Mouse (Mus musculus) c-Kit-positive CD71-negative TER-119-negative erythroid progenitor cells, embryonic 14.5 days (primary cell): ENCODE results near the gene Itpr1.

Experiments
- DNase-seq: peaks from one replicate; pipeline ENCODE4 v3.0.0-alpha.2; 2013; ENCODE audit warnings: low read depth

Itpr1 gene

DNA sequence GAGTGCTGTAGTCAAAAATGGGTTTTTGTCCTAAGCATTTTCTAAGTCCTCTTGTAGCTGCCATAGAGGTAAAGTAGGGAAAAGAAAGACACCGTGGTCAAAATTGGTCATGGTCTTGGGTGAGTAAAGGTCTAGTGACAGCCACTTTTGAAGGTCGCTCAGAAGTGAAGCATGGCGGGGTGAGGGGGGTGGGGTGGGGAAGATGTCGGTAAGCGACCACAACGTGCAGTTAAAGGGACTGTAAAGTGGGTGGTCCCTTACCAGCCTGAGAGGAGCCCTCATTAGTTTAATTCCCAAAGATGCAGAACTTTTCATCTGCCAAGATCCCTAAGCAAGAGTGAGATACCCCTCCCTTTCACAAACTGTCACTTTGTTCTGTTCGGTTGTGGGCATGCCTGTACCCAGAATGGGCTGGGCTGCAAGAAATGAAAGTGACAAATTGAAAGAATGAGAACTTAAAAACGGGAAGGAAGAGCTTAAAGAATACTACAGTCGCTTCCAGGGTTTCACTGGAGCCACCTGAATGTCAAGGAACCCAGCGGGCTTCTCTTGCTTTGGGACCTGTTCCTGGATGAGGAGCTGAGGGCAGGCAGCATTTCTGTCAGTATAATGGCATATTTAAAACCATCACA, 1.5 kb downstream of the Itpr1 start:
- DNase-seq, result no peak

DNA sequence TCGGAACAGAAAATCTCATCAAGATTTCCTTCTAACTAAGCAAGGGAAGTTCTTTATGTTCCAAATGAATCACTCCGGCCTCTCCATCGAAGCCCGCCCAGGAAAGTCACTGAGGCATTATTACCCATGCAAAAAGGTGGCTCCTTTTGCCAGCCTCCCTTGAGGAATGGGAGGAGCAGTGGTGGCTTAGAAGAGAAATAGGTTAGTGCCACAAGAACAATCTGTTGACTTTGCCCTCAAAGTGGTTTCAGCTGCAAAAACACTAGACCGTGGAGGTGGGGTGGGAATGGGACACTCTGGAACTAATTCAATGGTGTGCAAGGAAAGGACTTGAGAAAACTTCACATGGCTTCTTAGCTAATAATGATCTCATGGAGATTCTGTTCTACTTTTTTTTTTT, 3.2 kb downstream of the Itpr1 start:
- no peak for DNase-seq

DNA sequence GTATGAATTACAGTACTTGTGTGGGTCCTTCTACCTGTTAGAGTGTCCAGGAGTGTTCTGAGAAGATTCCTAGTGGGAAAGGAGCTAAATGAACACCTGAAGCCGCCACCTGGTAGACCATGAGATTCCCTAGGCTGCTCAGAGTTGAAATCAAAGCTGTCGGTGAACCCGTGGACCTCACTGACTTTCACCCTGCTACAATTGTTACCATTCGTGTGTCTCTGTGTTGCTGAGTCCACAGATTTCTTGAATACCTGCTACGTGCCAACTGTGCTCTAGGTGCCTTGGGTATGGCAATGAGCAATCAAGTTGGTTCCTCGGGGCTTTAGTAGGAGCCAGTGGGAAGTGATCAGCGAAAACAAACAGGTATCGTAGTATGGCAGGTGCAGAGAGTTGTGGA, 3.9 kb downstream of the Itpr1 start:
- no peak for DNase-seq

DNA sequence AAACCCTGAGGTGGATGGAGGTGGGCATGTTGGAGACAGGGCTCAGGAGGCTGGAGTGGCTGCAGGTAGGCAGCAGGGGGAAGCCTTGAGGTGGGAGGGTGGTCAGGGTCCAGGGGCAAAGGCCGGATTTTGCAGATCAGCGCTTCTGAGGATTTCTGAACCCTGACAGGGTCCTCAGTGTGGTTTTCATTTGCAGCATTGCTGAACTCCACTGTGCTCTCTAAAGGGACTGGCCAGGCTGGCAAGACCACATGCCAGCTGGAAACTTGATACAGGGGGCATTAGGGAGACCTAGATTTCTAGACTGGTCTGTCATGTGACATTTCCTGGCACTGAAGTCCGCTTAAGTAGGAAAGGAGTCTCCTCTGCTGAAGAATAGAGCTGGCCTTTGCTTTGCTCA, 5.1 kb downstream of the Itpr1 start:
- DNase-seq, result no peak

GRCm38 (mm10) chr6:108222435-108222834, 9.5 kb downstream of the Itpr1 start:
- no peak for DNase-seq

- no peak for DNase-seq
These were observed 10.0 kb downstream of the Itpr1 start for GRCm38 (mm10) chr6:108222875-108223274.

GRCm38 (mm10) chr6:108224361-108224760, 11.5 kb downstream of the Itpr1 start:
- DNase-seq, result no peak

GRCm38 (mm10) chr6:108225027-108225426, 12.1 kb downstream of the Itpr1 start:
- no peak for DNase-seq

DNA sequence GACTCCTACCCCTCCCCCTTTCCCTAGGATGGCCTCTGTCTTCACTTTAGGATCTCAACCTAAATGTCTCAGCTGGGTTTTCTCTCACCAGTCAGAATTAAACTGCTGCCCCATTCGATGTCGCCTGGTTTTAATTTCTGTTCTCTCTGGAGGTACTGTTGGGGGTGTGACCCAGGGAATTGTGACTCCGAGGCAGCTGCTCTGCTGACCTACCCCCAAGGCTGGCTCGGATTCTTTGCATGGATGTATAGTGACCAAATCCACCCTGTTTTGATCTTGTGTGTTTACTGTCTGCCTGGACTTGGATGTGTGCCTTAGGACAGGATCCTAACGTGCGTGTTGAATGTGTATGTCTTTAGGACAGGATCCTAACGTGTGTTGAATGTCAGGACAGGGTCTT, 13.3 kb downstream of the Itpr1 start:
- no peak for DNase-seq

GRCm38 (mm10) chr6:108227461-108227860, 14.6 kb downstream of the Itpr1 start:
- DNase-seq, result no peak

GRCm38 (mm10) chr6:108228048-108228447, 15.2 kb downstream of the Itpr1 start:
- DNase-seq, result no peak

- DNase-seq, result no peak
These were observed 15.7 kb downstream of the Itpr1 start for GRCm38 (mm10) chr6:108228601-108229000.

DNA sequence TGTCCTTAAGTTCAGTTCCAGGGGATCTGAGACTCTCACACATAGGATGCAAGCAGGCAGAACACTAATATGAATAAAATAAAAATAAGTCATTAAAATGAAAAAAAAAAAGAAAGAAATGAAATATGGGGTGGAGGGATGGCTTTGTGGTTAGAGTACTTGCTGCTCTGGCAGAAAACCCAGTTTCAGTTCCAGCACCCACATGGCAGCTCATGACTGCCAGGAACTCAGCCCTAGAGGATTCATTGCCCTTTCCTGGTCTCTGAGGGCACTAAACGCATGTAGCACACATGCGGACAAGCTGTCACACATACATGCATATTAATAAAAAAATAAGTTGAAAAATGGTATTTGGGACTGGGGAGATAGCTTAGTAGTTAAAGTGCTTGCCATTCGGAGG, 17.7 kb downstream of the Itpr1 start:
- DNase-seq, result no peak

GRCm38 (mm10) chr6:108231892-108232710, 19.2 kb downstream of the Itpr1 start:
- DNase-seq, result no peak

- no peak for DNase-seq
These were observed 20.2 kb downstream of the Itpr1 start for GRCm38 (mm10) chr6:108233070-108233469.

DNA sequence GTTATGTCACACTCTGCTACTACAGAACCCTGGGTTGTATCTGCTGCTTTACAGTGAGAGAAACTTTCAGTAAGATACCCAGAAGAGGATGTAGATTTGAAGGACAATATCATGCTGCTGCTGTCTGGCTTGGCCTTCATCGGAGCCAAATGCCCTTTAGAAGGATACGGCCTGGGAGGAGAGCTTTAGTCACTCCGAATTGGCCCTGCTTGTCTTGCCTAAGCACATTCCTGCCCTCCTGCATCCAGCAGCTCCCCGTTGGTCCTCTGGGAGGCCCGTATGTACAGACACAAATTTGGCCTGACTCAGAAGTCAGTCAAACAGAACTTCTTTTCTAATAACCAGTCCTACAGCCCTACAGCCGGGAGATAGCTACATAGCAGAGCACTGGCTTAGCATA, 21.6 kb downstream of the Itpr1 start:
- no peak for DNase-seq

DNA sequence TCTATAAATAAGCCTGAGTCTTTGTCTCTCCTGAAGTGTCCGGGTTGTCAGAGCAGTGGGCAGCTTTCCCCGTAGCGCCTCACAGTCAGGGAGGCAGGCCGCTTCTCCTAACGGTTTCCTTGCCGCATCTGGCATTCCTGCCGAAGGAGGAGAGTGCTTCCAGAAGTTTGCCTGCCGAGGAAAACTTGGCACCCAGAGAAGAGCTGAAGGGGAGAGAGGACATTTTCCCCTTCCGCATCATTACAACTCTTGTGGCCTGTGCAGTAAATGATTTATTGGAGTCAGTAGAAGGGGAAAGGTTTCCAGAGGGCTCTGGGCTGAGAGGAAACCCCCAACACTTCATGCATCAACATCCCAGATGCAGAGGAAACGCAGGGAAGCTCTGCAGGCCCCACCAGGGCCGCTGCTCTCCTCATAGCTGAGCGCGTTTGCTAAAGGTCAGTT, 22.8 kb downstream of the Itpr1 start:
- no peak for DNase-seq

GRCm38 (mm10) chr6:108236411-108236921, 23.6 kb downstream of the Itpr1 start:
- DNase-seq, result no peak

GRCm38 (mm10) chr6:108236996-108237395, 24.1 kb downstream of the Itpr1 start:
- no peak for DNase-seq

DNA sequence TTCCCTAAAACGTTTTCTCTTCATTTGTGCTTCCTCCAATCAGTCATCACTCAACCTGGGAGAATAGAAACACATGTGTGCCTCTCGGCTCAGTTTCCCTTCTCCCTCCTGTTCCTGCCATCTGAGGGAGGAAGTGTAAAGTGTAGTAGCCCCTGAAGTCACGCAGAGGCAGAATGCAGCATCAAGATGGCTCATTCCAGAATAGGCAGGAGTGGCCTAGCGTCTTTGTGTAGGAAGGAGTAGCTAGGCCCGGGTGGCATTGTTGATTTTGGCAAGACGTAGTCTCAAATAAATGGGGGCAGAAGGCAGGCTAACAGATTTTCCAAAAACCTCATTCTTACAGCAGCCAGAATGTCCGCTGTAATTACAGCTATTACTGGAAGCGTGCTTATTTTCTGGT, 24.7 kb downstream of the Itpr1 start:
- DNase-seq, result no peak

GRCm38 (mm10) chr6:108238011-108238410, 25.1 kb downstream of the Itpr1 start:
- DNase-seq, result no peak

DNA sequence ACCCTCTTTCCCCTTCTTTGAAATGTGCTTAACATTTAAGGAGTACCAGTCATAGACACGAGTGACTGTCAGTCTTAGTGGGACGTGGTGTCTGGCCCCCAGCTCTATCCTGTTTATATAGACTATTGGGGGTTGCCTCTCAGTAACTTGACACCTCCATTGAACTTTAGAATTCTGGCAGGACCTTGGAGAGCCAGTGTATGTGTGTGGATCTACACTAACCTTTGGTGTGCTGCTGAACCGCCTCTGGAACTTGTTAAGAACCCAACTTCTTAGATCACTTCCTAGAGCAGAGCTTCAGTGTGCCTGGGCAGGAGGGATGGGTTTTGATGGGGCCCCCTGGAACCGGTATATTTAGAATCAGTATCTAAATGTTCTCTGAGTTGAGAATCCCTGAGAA, 26.2 kb downstream of the Itpr1 start:
- DNase-seq, result no peak

DNA sequence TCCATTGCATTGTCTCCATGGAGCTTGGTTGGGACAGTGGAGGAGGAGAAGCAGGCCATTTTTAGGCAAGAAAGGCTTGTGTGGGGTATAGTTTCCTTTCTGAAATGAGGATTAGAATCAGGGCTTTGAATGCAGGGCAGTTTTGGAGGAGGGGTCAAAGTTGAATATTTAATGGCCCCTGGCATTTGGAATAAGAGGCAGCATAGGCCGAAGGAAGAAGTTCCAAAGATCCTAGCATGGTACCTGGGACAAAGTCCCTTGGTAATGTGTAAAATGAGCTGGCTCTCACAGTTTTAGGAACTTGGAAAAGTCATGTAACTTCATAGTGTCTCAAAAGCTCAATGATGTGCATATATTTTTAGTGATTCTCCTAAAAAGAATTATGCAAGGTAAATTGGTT, 27.1 kb downstream of the Itpr1 start:
- DNase-seq, result no peak

DNA sequence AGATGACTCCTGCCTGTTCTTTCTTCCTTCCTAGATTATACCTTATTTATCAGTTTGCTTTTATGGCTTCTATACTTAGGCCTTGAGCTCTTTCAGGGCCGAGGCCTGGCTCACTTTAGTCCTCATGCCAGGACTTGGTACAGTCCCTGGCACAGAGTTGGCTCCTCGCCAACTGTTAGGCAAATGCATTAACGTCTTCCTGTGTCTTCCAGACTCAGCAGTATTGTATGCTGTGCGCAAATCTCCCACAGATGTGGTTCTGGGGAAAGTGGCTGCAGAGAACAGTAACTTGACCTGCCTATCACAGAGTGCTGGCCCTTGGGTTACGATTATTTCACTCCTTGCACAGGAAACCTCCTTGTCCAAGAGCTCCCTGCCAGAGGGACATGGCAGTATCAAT, 27.9 kb downstream of the Itpr1 start:
- no peak for DNase-seq
